Comparison of ENCODE assay signal across 19 mouse cellular contexts in genomic region chr17:43803111-43803510, GRCm38 (mm10). TPM values are rescaled to one million over a fixed set of nuclear protein-coding genes. Genes with fewer than 3 reads are reported as not detected.
A peak's percentile ranks its signal among the peaks of the same experiment; 100 is the strongest.
DNase-seq lines count a peak whose midpoint lies in the region; ATAC-seq and TF ChIP-seq lines count a peak whose summit lies in the region.
"Had no signal": no experiment of that assay in that cellular context is flagged by ENCODE, and none has a peak within 500 bp of the region (broad histone marks: within the 10 kb centered on the region; RNA-seq: fewer than 3 reads in every experiment).

No protein-coding gene starts in this region.

- WGBS in heart, embryonic 14.5 days = 95% methylated on average over 2 of the region's 2 CpGs
- 83% methylated on average over 2 of the region's 2 CpGs for WGBS in kidney, adult 2 months
- 92% methylated on average over 2 of the region's 2 CpGs for WGBS in midbrain, embryonic 16.5 days
- 91% methylated on average over 2 of the region's 2 CpGs for WGBS in midbrain, embryonic 11.5 days

- H3K36me3 ChIP-seq in heart, embryonic 14.5 days (ENCODE audit: control insufficient read depth, insufficient read depth, low read length) = no peaks in the 10 kb centered on the region
- H3K36me3 ChIP-seq in kidney, adult 2 months (ENCODE audit: control insufficient read depth, insufficient read depth, low read length) = no peaks in the 10 kb centered on the region
- H3K36me3 ChIP-seq in midbrain, embryonic 16.5 days (ENCODE audit: control insufficient read depth, insufficient read depth, low read length) = no peaks in the 10 kb centered on the region
- H3K36me3 ChIP-seq in midbrain, embryonic 11.5 days (ENCODE audit: control insufficient read depth, insufficient read depth, low read length) = no peaks in the 10 kb centered on the region
- H3K36me3 ChIP-seq: embryonic facial prominence, embryonic 12.5 days; limb, embryonic 13.5 days had no signal

- no peak for TF ChIP-seq CTCF in kidney, adult 2 months (conservative IDR thresholded peaks at IDR 0.05; ENCODE audit: insufficient read depth, insufficient read length, low read depth, low read length)

- TF ChIP-seq POLR2A in kidney, adult 2 months (IDR thresholded peaks at IDR 0.05; ENCODE audit: low read depth, low read length) = no peak

- peak overlapping the region; percentile 83 for H3K4me2 ChIP-seq in heart, embryonic 14.5 days (ENCODE audit: low read length)
- H3K4me2 ChIP-seq in midbrain, embryonic 16.5 days (ENCODE audit: low read length) = peak overlapping the region; percentile 36
- no peak overlapping the region for H3K4me2 ChIP-seq in midbrain, embryonic 11.5 days
- H3K4me2 ChIP-seq: embryonic facial prominence, embryonic 12.5 days; limb, embryonic 13.5 days had no signal

- H3K27ac ChIP-seq in heart, embryonic 14.5 days (replicated peaks in 1 of 2; ENCODE audit: control insufficient read depth in 1 of 2, insufficient read depth in 1 of 2, low read depth in 2 of 2, low read length in 2 of 2) = peak overlapping the region in 1 of 2 experiments; percentile 68; a peak in 3 of 4 replicates
- H3K27ac ChIP-seq in kidney, adult 2 months (ENCODE audit: insufficient read depth, low read depth, low read length) = 0 out of 2 replicates have a peak overlapping the region, but pooled peaks have one; percentile 22
- no peak overlapping the region for H3K27ac ChIP-seq in midbrain, embryonic 16.5 days (ENCODE audit: low read length)
- H3K27ac ChIP-seq in midbrain, embryonic 11.5 days (ENCODE audit: low read depth, low read length) = no peak overlapping the region
- H3K27ac ChIP-seq: embryonic facial prominence, embryonic 12.5 days; forebrain, embryonic 13.5 days; limb, embryonic 13.5 days had no signal

- intact Hi-C loops in heart, postnatal 14 days (cut with DNase I) = loop anchor here (5.0 kb wide), 1 partner anchor 101 kb away; no protein-coding TSS in a partner anchor

- H3K4me1 ChIP-seq in heart, embryonic 14.5 days (ENCODE audit: control insufficient read depth in 2 of 2, insufficient read depth in 2 of 2, low read length in 2 of 2) = peaks cover 9 to 26% of the 10 kb centered on the region in 2 experiments
- no peaks in the 10 kb centered on the region for H3K4me1 ChIP-seq in kidney, adult 2 months (ENCODE audit: control insufficient read depth, insufficient read depth, low read length)
- H3K4me1 ChIP-seq in midbrain, embryonic 16.5 days (ENCODE audit: control insufficient read depth, insufficient read depth, low read length) = peaks cover 8% of the 10 kb centered on the region; the same call in 1 of the 2 replicates
- H3K4me1 ChIP-seq in midbrain, embryonic 11.5 days (ENCODE audit: control insufficient read depth, insufficient read depth, low read length) = no peaks in the 10 kb centered on the region
- H3K4me1 ChIP-seq: embryonic facial prominence, embryonic 12.5 days had no signal

- ATAC-seq in heart, embryonic 14.5 days (ENCODE audit: insufficient number of reproducible peaks, insufficient read depth, low FRiP score, low read depth) = no peak
- no peak for ATAC-seq in midbrain, embryonic 16.5 days
- no peak for ATAC-seq in midbrain, embryonic 11.5 days (ENCODE audit: low FRiP score)
- ATAC-seq: forebrain, embryonic 13.5 days; intestine, postnatal 0 days had no signal

- H3K9me3 ChIP-seq in heart, embryonic 14.5 days (ENCODE audit: control insufficient read depth, low read length) = no peaks in the 10 kb centered on the region
- H3K9me3 ChIP-seq in midbrain, embryonic 16.5 days (replicated peaks; ENCODE audit: control insufficient read depth, low read length, poor library complexity, severe bottlenecking) = no peaks in the 10 kb centered on the region
- no peaks in the 10 kb centered on the region for H3K9me3 ChIP-seq in midbrain, embryonic 11.5 days (ENCODE audit: control insufficient read depth, low read length)
- H3K9me3 ChIP-seq: embryonic facial prominence, embryonic 12.5 days; forebrain, embryonic 13.5 days; limb, embryonic 13.5 days; megakaryocyte, embryonic 14.5 days had no signal

- no peak for DNase-seq in heart, postnatal 14 days
- no peak for DNase-seq in kidney, adult 2 months
- DNase-seq in kidney, postnatal 14 days = no peak
- no peak for DNase-seq in midbrain, embryonic 11.5 days (ENCODE audit: low spot score, missing footprints)
- DNase-seq in frontal cortex, postnatal 25 days (ENCODE audit: low spot score in 2 of 2) = no peak
- DNase-seq: right cerebral cortex, postnatal 14 days; spleen, adult 18-20 months; thymus, adult 18-20 months; thymus, postnatal 4 days had no signal

- no peaks in the 10 kb centered on the region for H3K27me3 ChIP-seq in heart, embryonic 14.5 days (ENCODE audit: control insufficient read depth, insufficient read depth, low read length)
- no peaks in the 10 kb centered on the region; the same call in 1 of the 2 replicates for H3K27me3 ChIP-seq in kidney, adult 2 months (replicated peaks; ENCODE audit: control insufficient read depth, insufficient read depth, low read length)
- no peaks in the 10 kb centered on the region for H3K27me3 ChIP-seq in midbrain, embryonic 16.5 days (ENCODE audit: control insufficient read depth, insufficient read depth, low read depth, low read length)
- no peaks in the 10 kb centered on the region for H3K27me3 ChIP-seq in midbrain, embryonic 11.5 days (ENCODE audit: control insufficient read depth, insufficient read depth, low read length)

- peak overlapping the region in 1 of 2 experiments; percentile 70; a peak in 2 of 4 replicates for H3K4me3 ChIP-seq in heart, embryonic 14.5 days (ENCODE audit: control insufficient read depth in 1 of 2, insufficient read depth in 1 of 2, low read depth in 1 of 2, low read length in 2 of 2)
- H3K4me3 ChIP-seq in kidney, adult 2 months (ENCODE audit: insufficient read depth, low read depth, low read length) = peak overlapping the region; percentile 4; the same call in 1 of the 2 replicates
- H3K4me3 ChIP-seq in midbrain, embryonic 16.5 days (ENCODE audit: low read depth, low read length) = no peak overlapping the region
- no peak overlapping the region for H3K4me3 ChIP-seq in midbrain, embryonic 11.5 days (ENCODE audit: low read depth, low read length)
- H3K4me3 ChIP-seq: embryonic facial prominence, embryonic 12.5 days; erythroblast, embryonic 14.5 days; limb, embryonic 13.5 days; megakaryocyte, embryonic 14.5 days had no signal

- no peak overlapping the region for H3K9ac ChIP-seq in heart, embryonic 14.5 days (ENCODE audit: low read length)
- no peak overlapping the region for H3K9ac ChIP-seq in midbrain, embryonic 16.5 days (ENCODE audit: low read depth, low read length)
- no peak overlapping the region for H3K9ac ChIP-seq in midbrain, embryonic 11.5 days (ENCODE audit: low read length)
- H3K9ac ChIP-seq: embryonic facial prominence, embryonic 12.5 days; forebrain, embryonic 13.5 days; limb, embryonic 13.5 days had no signal

RNA-seq across cellular contexts. Expression of gene Rcan2, which starts 2.0 kb away (rescaled TPM):
- polyA plus RNA-seq in heart, embryonic 14.5 days (2014; fragmentation: Nextera tagmentation; extraction: Ambion mirVana) = 53.3 and 57.7 TPM in 2 replicates
- total RNA-seq in heart, postnatal 14 days (2021) = 100 to 1,000 TPM; 269 TPM
- 15.4 and 18.3 TPM in 2 replicates for polyA plus RNA-seq in kidney, adult 2 months (2012; rRNA removed)
- 126 and 133 TPM in 2 replicates for polyA plus RNA-seq in midbrain, embryonic 16.5 days (2015; fragmentation: Nextera tagmentation; extraction: Ambion mirVana)
- 9.0 and 12.0 TPM in 2 replicates for polyA plus RNA-seq in midbrain, embryonic 11.5 days (2014; fragmentation: Nextera tagmentation; extraction: Ambion mirVana)
- total RNA-seq: common myeloid progenitor, adult 5-6 weeks; hematopoietic stem cell, adult 5-6 weeks had no signal
- polyA plus RNA-seq: erythroblast, embryonic 14.5 days had no signal
